Mouse (Mus musculus): ENCODE measurements around the gene Ank3. TPM values are rescaled to one million over a fixed set of nuclear protein-coding genes. Genes with fewer than 3 reads are reported as not detected.

The Ank3 gene
- total RNA-seq, 2 experiments from 2014 or later: 497 to 550 TPM

- intact Hi-C loops (cut with DNase I): loop anchor here (5.0 kb wide), 2 partner anchors 78 to 102 kb away; no protein-coding TSS in a partner anchor
These were observed 131.8 kb downstream of the Ank3 start for GRCm38 (mm10) chr10:69530326-69530725.

GRCm38 (mm10) chr10:69531569-69531968 lies 133.0 kb downstream of the Ank3 start:
- no peak for DNase-seq (ENCODE audit: low spot score in 2 of 2)
- intact Hi-C loops (cut with DNase I): loop anchor here (5.0 kb wide), 2 partner anchors 79 to 101 kb away; no protein-coding TSS in a partner anchor

More at GRCm38 (mm10) chr10:69530326-69530725, 131.8 kb downstream of the Ank3 start:
- no peak for DNase-seq (ENCODE audit: low spot score in 2 of 2)

GRCm38 (mm10) chr10:69532169-69532730 lies 133.7 kb downstream of the Ank3 start:
- no peak for DNase-seq (ENCODE audit: low spot score in 2 of 2)
- intact Hi-C loops (cut with DNase I): loop anchor here (5.0 kb wide), 2 partner anchors 80 to 100 kb away; no protein-coding TSS in a partner anchor

- intact Hi-C loops (cut with DNase I): loop anchor here (2.0 to 5.0 kb wide), 3 partner anchors 81 to 121 kb away; no protein-coding TSS in a partner anchor
- peak; percentile 74 to 81 for DNase-seq (ENCODE audit: low spot score in 2 of 2)
These were observed 135.2 kb downstream of the Ank3 start for GRCm38 (mm10) chr10:69533505-69534388.

- intact Hi-C loops (cut with DNase I): loop anchor here (2.0 to 5.0 kb wide), 5 partner anchors 38 to 120 kb away; no protein-coding TSS in a partner anchor
- DNase-seq (ENCODE audit: low spot score in 2 of 2): peak in 1 of 2 experiments; percentile 43
These were observed 136.1 kb downstream of the Ank3 start for GRCm38 (mm10) chr10:69534716-69535115.

GRCm38 (mm10) chr10:69535123-69535930 lies 136.8 kb downstream of the Ank3 start:
- intact Hi-C loops (cut with DNase I): loop anchor here (2.0 to 5.0 kb wide), 3 partner anchors 37 to 119 kb away; no protein-coding TSS in a partner anchor
- peak; percentile 46 to 56 for DNase-seq (ENCODE audit: low spot score in 2 of 2)

- no peak for DNase-seq (ENCODE audit: low spot score in 2 of 2)
- intact Hi-C loops (cut with DNase I): loop anchor here (2.0 to 5.0 kb wide), 3 partner anchors 36 to 119 kb away; no protein-coding TSS in a partner anchor
These were observed 137.3 kb downstream of the Ank3 start for GRCm38 (mm10) chr10:69535931-69536200.

GRCm38 (mm10) chr10:69536372-69537075 lies 138.0 kb downstream of the Ank3 start:
- intact Hi-C loops (cut with DNase I): loop anchor here (5.0 kb wide), 2 partner anchors 36 to 69 kb away; no protein-coding TSS in a partner anchor
- peak in 1 of 2 experiments; percentile 33 for DNase-seq (ENCODE audit: low spot score in 2 of 2)

GRCm38 (mm10) chr10:69538236-69538635 lies 139.7 kb downstream of the Ank3 start:
- intact Hi-C loops (cut with DNase I): loop anchor here (5.0 kb wide), 2 partner anchors 34 to 71 kb away; no protein-coding TSS in a partner anchor
- DNase-seq (ENCODE audit: low spot score in 2 of 2): no peak

GRCm38 (mm10) chr10:69542439-69542838 lies 143.9 kb downstream of the Ank3 start:
- intact Hi-C loops (cut with DNase I): no loop called here
- DNase-seq (ENCODE audit: low spot score in 2 of 2): no peak

- no peak for DNase-seq (ENCODE audit: low spot score in 2 of 2)
- intact Hi-C loops (cut with DNase I): no loop called here
These were observed 145.5 kb downstream of the Ank3 start for GRCm38 (mm10) chr10:69543876-69544620.

GRCm38 (mm10) chr10:69544653-69545052 lies 146.1 kb downstream of the Ank3 start:
- intact Hi-C loops (cut with DNase I): no loop called here

GRCm38 (mm10) chr10:69545936-69546335 lies 147.4 kb downstream of the Ank3 start:
- intact Hi-C loops (cut with DNase I): no loop called here
- no peak for DNase-seq (ENCODE audit: low spot score in 2 of 2)

More at GRCm38 (mm10) chr10:69544653-69545052, 146.1 kb downstream of the Ank3 start:
- no peak for DNase-seq (ENCODE audit: low spot score in 2 of 2)

GRCm38 (mm10) chr10:69546643-69547042 lies 148.1 kb downstream of the Ank3 start:
- intact Hi-C loops (cut with DNase I): no loop called here
- DNase-seq (ENCODE audit: low spot score in 2 of 2): no peak

GRCm38 (mm10) chr10:69548771-69549170 lies 150.2 kb downstream of the Ank3 start:
- intact Hi-C loops (cut with DNase I): no loop called here
- DNase-seq (ENCODE audit: low spot score in 2 of 2): no peak

GRCm38 (mm10) chr10:69549221-69549620 lies 150.6 kb downstream of the Ank3 start:
- intact Hi-C loops (cut with DNase I): no loop called here
- DNase-seq (ENCODE audit: low spot score in 2 of 2): no peak

GRCm38 (mm10) chr10:69550824-69551223 lies 152.3 kb downstream of the Ank3 start:
- no peak for DNase-seq (ENCODE audit: low spot score in 2 of 2)
- intact Hi-C loops (cut with DNase I): no loop called here

- intact Hi-C loops (cut with DNase I): no loop called here
- no peak for DNase-seq (ENCODE audit: low spot score in 2 of 2)
These were observed 154.5 kb downstream of the Ank3 start for GRCm38 (mm10) chr10:69553091-69553490.

All from left cerebral cortex, postnatal 25 days (tissue).